Mouse (Mus musculus): ENCODE results near the gene Ifi203.
"Not testable (repeated sequence)": the region's sequence is repeated elsewhere in the genome, so short reads cannot be mapped to it uniquely, and the experiment has no call there.

The Ifi203 gene

DNA sequence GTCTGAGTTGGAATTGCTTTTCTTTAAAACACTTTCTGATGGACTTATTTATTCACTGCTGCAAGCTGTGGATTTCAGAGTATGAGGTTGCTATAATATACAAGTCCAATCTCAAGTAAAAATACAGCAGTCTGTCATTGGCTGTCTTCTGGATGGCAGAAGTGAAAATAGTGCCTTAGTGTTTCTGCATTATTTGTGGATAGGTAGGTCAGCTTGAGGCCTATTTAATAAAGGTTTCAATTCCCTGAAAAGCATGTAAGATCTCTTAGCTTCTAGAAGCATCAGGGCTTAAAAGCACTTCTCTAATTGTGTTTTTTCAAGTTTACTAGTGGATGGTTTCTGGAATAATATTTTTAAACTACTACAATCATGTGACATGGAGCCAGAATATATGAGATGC is 52.7 kb downstream of the Ifi203 start:
- not testable (repeated sequence) for DNase-seq (ENCODE audit: low spot score in 2 of 2)

- not testable (repeated sequence) for DNase-seq (ENCODE audit: low spot score in 2 of 2)
Measured at GRCm38 (mm10) chr1:173887026-173887787, 55.3 kb downstream of the Ifi203 start.

- DNase-seq (ENCODE audit: low spot score in 2 of 2) = not testable (repeated sequence)
Measured at GRCm38 (mm10) chr1:173880004-173880666, 62.3 kb downstream of the Ifi203 start.

GRCm38 (mm10) chr1:173879225-173879987 is 63.1 kb downstream of the Ifi203 start:
- DNase-seq (ENCODE audit: low spot score in 2 of 2) = not testable (repeated sequence)

DNA sequence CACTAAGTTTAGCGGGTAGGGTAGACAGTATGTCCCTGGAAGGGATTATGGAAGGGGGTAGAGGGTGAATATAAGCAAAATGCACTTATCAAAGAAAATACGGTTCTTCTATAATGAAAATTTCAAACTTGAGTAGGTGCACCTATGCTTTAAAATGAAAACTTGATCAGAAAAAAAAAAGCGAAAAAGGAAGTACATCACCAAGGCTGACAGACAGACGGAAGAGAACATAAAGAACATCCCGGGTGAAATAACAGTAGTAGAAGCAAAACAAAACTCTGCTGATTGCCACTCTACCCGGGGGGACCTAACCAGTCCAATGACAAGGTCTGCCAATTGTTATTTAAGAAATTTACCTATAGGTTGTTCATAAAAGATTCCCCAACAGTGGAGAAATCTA is 64.2 kb downstream of the Ifi203 start:
- DNase-seq (ENCODE audit: low spot score in 2 of 2) = not testable (repeated sequence)

DNA sequence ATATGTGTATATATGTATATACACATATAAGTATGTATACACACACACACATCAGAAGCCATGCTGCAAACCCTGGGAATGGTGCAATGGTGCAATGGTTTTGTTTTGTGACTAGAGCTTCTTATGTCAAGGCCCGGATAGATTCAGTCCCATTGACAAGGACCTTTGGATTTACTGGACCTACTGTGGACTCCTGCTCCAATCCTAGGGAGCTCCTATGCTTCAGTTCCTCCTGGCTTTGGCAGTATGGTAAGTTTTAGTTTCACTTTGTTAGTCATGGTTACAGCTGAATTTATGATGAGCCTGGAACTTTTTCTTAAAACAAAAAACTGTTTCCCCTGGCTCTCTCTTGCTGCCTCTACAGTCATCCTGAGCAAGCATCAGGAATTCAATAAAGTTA is 65.3 kb downstream of the Ifi203 start:
- not testable (repeated sequence) for DNase-seq (ENCODE audit: low spot score in 2 of 2)
